Mouse (Mus musculus): Measurements from ENCODE around the gene Suclg1.

GRCm38 (mm10) chr6:73221958-73222735 is 26.0 kb upstream of the Suclg1 start:
- TF ChIP-seq CTCF (IDR thresholded peaks at IDR 0.05) (no peak), EP300 (IDR thresholded peaks at IDR 0.05) (no peak)
